ENCODE assay signal across 8 mouse cellular contexts in the genomic region with DNA sequence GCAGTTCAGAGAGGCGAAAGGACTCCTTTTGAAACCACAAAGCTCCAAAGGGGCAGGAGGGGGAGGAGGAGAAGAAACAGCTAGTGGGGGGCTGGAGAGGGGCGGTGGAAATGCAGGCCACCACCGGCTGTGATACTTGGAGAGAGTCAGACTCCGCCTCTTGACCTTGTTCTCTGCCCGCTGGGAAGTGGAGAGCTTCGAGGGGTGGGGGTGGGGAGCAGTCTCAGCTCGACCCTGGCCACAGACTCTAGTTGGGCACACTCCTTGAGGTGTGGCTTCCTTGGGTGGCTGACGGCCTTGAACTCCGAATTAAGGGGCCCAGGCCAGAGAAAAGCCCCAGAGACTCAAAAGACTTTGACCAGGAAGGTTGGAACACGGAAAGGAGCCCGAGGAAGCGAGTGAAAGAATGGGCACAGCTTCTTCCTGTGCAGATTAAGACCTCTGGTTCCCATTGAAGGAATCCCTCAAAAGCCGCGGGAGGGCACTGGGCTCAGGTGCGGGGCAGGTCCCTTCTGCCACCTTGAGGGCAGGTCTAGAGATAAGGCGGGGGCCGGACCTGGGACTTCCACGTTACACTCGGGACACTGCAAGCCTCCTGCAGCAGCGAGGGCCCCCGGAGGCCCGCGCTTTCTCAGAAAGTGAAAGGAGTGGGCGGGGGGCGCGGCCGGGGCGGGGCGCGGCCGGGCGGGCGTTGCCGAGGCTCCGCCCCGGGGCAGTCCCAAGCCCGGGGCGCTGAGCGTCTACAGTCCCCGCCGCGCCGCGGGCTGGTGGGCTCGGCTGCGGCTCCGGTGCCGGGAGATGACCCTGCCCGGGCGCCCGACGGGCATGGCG. TPM values are rescaled to one million over a fixed set of nuclear protein-coding genes. Genes with fewer than 3 reads are reported as not detected.
A peak's percentile ranks its signal among the peaks of the same experiment; 100 is the strongest.
DNase-seq lines count a peak whose midpoint lies in the region; ATAC-seq and TF ChIP-seq lines count a peak whose summit lies in the region.

Itpka (plus strand) TSS at position 757 of the 831 bp plus-strand sequence.

- peak within 1 kb of the TSS; percentile 62 for H3K4me3 ChIP-seq in embryonic facial prominence, embryonic 11.5 days (ENCODE audit: low read depth, low read length)
- H3K4me3 ChIP-seq in heart, embryonic 16.5 days (ENCODE audit: low read length), result peak within 1 kb of the TSS; percentile 67
- peak within 1 kb of the TSS; percentile 59 for H3K4me3 ChIP-seq in lung, adult 2 months (replicated peaks; ENCODE audit: extremely low read depth, low read depth, low read length)

- no peak within 1 kb of the TSS; the same call in 1 of the 2 replicates for H3K27ac ChIP-seq in embryonic facial prominence, embryonic 11.5 days (replicated peaks; ENCODE audit: low read depth, low read length)
- H3K27ac ChIP-seq in heart, embryonic 16.5 days (ENCODE audit: low read length), result peak within 1 kb of the TSS; percentile 93

- H3K9ac ChIP-seq in embryonic facial prominence, embryonic 11.5 days (replicated peaks; ENCODE audit: low read length), result peak within 1 kb of the TSS; percentile 62
- H3K9ac ChIP-seq in heart, embryonic 16.5 days (ENCODE audit: low read length), result peak within 1 kb of the TSS; percentile 81

- CTCF ChIA-PET in Patski (lab: Charles Lee), result interaction anchor here (1.3 kb wide), 1 partner anchor 11 kb away, joined by 3 read pairs; no protein-coding TSS in a partner anchor

- H3K4me1 ChIP-seq in embryonic facial prominence, embryonic 11.5 days (ENCODE audit: control insufficient read depth, insufficient read depth, low read length), result peaks cover 14% of the 10 kb centered on the region
- peaks cover 48% of the 10 kb centered on the region for H3K4me1 ChIP-seq in heart, embryonic 16.5 days (ENCODE audit: control insufficient read depth, insufficient read depth, low read length)
- H3K4me1 ChIP-seq in lung, adult 2 months (ENCODE audit: control insufficient read depth, insufficient read depth, low read length), result peaks cover 3% of the 10 kb centered on the region; the same call in 1 of the 2 replicates

- in situ Hi-C loops in Patski (cut with MboI; ENCODE audit: low pct_unique_long_range_greater_than_20kb), result no loop called here

- peak within 1 kb of the TSS; percentile 100 for H3K4me2 ChIP-seq in embryonic facial prominence, embryonic 11.5 days (ENCODE audit: low read depth, low read length)
- peak within 1 kb of the TSS; percentile 96 for H3K4me2 ChIP-seq in heart, embryonic 16.5 days (ENCODE audit: low read depth, low read length)

- H3K9me3 ChIP-seq in embryonic facial prominence, embryonic 11.5 days (replicated peaks; ENCODE audit: control insufficient read depth, low read length), result no peaks in the 10 kb centered on the region
- H3K9me3 ChIP-seq in heart, embryonic 16.5 days (replicated peaks; ENCODE audit: control insufficient read depth, low read length), result no peaks in the 10 kb centered on the region

- peak; percentile 63 for ATAC-seq in Patski
- peak; percentile 57 for ATAC-seq in embryonic facial prominence, embryonic 11.5 days (replicated peaks; ENCODE audit: insufficient number of reproducible peaks, low FRiP score, low TSS enrichment, low read depth)
- peak; percentile 87 for ATAC-seq in heart, embryonic 16.5 days (replicated peaks; ENCODE audit: extremely low read depth, insufficient read depth, low FRiP score)
- peak; percentile 36 for ATAC-seq in neutrophil, adult 5-6 weeks (ENCODE audit: extremely low read depth, insufficient number of reproducible peaks, low FRiP score, poor library complexity, severe bottlenecking)

- no peaks in the 10 kb centered on the region for H3K36me3 ChIP-seq in embryonic facial prominence, embryonic 11.5 days (replicated peaks; ENCODE audit: control insufficient read depth, insufficient read depth, low read depth, low read length)
- H3K36me3 ChIP-seq in heart, embryonic 16.5 days (ENCODE audit: control insufficient read depth, insufficient read depth), result no peaks in the 10 kb centered on the region

- H3K27me3 ChIP-seq in Patski, result peaks cover 10% of the 10 kb centered on the region
- H3K27me3 ChIP-seq in embryonic facial prominence, embryonic 11.5 days (ENCODE audit: control insufficient read depth, insufficient read depth, low read length), result peaks cover 35% of the 10 kb centered on the region
- peaks cover 13% of the 10 kb centered on the region for H3K27me3 ChIP-seq in heart, embryonic 16.5 days (ENCODE audit: control insufficient read depth, insufficient read depth, low read length)

- POLR2A ChIA-PET in Patski (lab: Charles Lee), result interaction anchor here (0.6 to 0.8 kb wide), 2 partner anchors 26 to 449 kb away, joined by 4 to 8 read pairs; no protein-coding TSS in a partner anchor

- peak; percentile 31; the same call in 1 of the 2 replicates for TF ChIP-seq POLR2A in lung, adult 2 months (IDR thresholded peaks at IDR 0.05; ENCODE audit: borderline replicate concordance, extremely low read depth, low read depth, low read length)

- no peak for TF ChIP-seq CTCF in Patski (IDR thresholded peaks at IDR 0.05)
- TF ChIP-seq CTCF in lung, adult 2 months (IDR thresholded peaks at IDR 0.05; ENCODE audit: insufficient read depth, low read length), result no peak

- peak; percentile 89 for DNase-seq in A20 (ENCODE audit: low read depth, low spot score)
- no peak for DNase-seq in Patski (ENCODE audit: low read depth, low spot score)
- DNase-seq in embryonic facial prominence, embryonic 11.5 days (ENCODE audit: low spot score), result peak; percentile 86
- DNase-seq in kidney, postnatal 25 days, result peak; percentile 51 to 62
- DNase-seq in lung, adult 2 months, result no peak
- peak; percentile 52 to 69 for DNase-seq in thymus, postnatal 10 days (ENCODE audit: low spot score in 2 of 2)

- under 1% methylated on average over 30 of the region's 53 CpGs for WGBS in embryonic facial prominence, embryonic 11.5 days
- under 1% methylated on average over 53 of the region's 53 CpGs for WGBS in heart, embryonic 16.5 days
- WGBS in lung, adult 2 months, result 2% methylated on average over 50 of the region's 53 CpGs

RNA-seq across cellular contexts. Expression of gene Itpka, which starts in this region (rescaled TPM):
- 0.30 TPM for polyA plus RNA-seq in Patski (2021)
- 1.2 TPM in 2 replicates for polyA plus RNA-seq in embryonic facial prominence, embryonic 11.5 days (2014; fragmentation: Nextera tagmentation; extraction: Ambion mirVana)
- 1.7 and 2.7 TPM in 2 replicates for polyA plus RNA-seq in heart, embryonic 16.5 days (2015; fragmentation: Nextera tagmentation; extraction: Ambion mirVana)
- polyA plus RNA-seq in lung, adult 2 months (2012; rRNA removed), result 9.5 and 9.6 TPM in 2 replicates
- 0.37 and 0.70 TPM in 2 replicates for total RNA-seq in neutrophil, adult 5-6 weeks (2017)

Comparison
In these comparisons a context has a peak if more than half of its experiments do, and no peak if none do; other contexts are left out.
1. Peak in ATAC-seq in Patski; RNA of the gene not detected or under 1 TPM.
2. Peak in ATAC-seq in neutrophil, adult 5-6 weeks; RNA of the gene not detected or under 1 TPM.
3. DNase-seq: peak in A20 (single experiment), embryonic facial prominence, embryonic 11.5 days (single experiment), kidney, postnatal 25 days (2 of 2) and thymus, postnatal 10 days (2 of 2); none in Patski (single experiment) and lung, adult 2 months (single experiment).
4. ATAC-seq: peak in every context shown above with its lines; median percentile 87 in heart, embryonic 16.5 days; 63 in Patski; 57 in embryonic facial prominence, embryonic 11.5 days; 36 in neutrophil, adult 5-6 weeks.
5. Peak in every context shown above with its lines, with median percentiles within 50 percentile points of each other: H3K4me3 ChIP-seq.